Mouse (Mus musculus) retina, postnatal 1 day (tissue): ENCODE results near the gene Rps15a.

Experiments
- DNase-seq: peaks from one replicate; pipeline ENCODE4 v3.0.0-alpha.2; 2012

Gene Rps15a

GRCm38 (mm10) chr7:118115877-118116568 lies at the start of gene Rps15a:
Gene Rps15a (minus strand): TSS chr7:118116188.
- DNase-seq: peak; percentile 98

- DNase-seq: no peak
Measured at GRCm38 (mm10) chr7:118163006-118163405, 47.0 kb upstream of the Rps15a start.

GRCm38 (mm10) chr7:118160121-118160520 lies 44.1 kb upstream of the Rps15a start:
- DNase-seq: no peak

GRCm38 (mm10) chr7:118156461-118156860 lies 40.5 kb upstream of the Rps15a start:
- DNase-seq: no peak

GRCm38 (mm10) chr7:118154150-118154549 lies 38.2 kb upstream of the Rps15a start:
- DNase-seq: no peak

GRCm38 (mm10) chr7:118143602-118144001 lies 27.6 kb upstream of the Rps15a start:
- peak; percentile 15 for DNase-seq

- no peak for DNase-seq
Measured at GRCm38 (mm10) chr7:118143123-118143522, 27.1 kb upstream of the Rps15a start.

GRCm38 (mm10) chr7:118141271-118141670 lies 25.3 kb upstream of the Rps15a start:
- no peak for DNase-seq

GRCm38 (mm10) chr7:118135128-118135527 lies 19.1 kb upstream of the Rps15a start:
- DNase-seq: no peak

- DNase-seq: peak; percentile 99
Measured at GRCm38 (mm10) chr7:118129430-118130041, 13.5 kb upstream of the Rps15a start, which contains the start of gene Arl6ip1. Gene Arl6ip1 (minus strand): TSS chr7:118129662.

- DNase-seq: no peak
Measured at GRCm38 (mm10) chr7:118128925-118129429, 13.0 kb upstream of the Rps15a start.

- DNase-seq: peak; percentile 21
Measured at GRCm38 (mm10) chr7:118126219-118126875, 10.4 kb upstream of the Rps15a start.

GRCm38 (mm10) chr7:118125736-118126135 lies 9.7 kb upstream of the Rps15a start:
- DNase-seq: no peak

GRCm38 (mm10) chr7:118123512-118124411 lies 7.8 kb upstream of the Rps15a start:
- no peak for DNase-seq

GRCm38 (mm10) chr7:118122235-118122634 lies 6.2 kb upstream of the Rps15a start:
- DNase-seq: no peak

- no peak for DNase-seq
Measured at GRCm38 (mm10) chr7:118120654-118121053, 4.7 kb upstream of the Rps15a start.

- DNase-seq: no peak
Measured at GRCm38 (mm10) chr7:118119946-118120345, 4.0 kb upstream of the Rps15a start.

- no peak for DNase-seq
Measured at GRCm38 (mm10) chr7:118119142-118119541, 3.2 kb upstream of the Rps15a start.

- DNase-seq: no peak
Measured at GRCm38 (mm10) chr7:118118426-118118825, 2.4 kb upstream of the Rps15a start.

- no peak for DNase-seq
Measured at GRCm38 (mm10) chr7:118117539-118118210, 1.7 kb upstream of the Rps15a start.

- no peak for DNase-seq
Measured at GRCm38 (mm10) chr7:118116787-118117538, 975 bp upstream of the Rps15a start.
